Mouse (Mus musculus): ENCODE measurements around the gene Cct2.

- TF ChIP-seq GATA1 (IDR thresholded peaks at IDR 0.05; ENCODE audit: low read length) (no peak), TAL1 (IDR thresholded peaks at IDR 0.05; ENCODE audit: low read length) (no peak)
Observed at GRCm38 (mm10) chr10:117073176-117073575, 9.6 kb upstream of the Cct2 start.

Data from erythroblast, embryonic 14.5 days (primary cell).